Mouse (Mus musculus) C2C12 (cell line): ENCODE results near the gene Cpox.

Experiments
- CTCF ChIP-seq: IDR thresholded peaks from one replicate; pipeline ENCODE4 v1.5.1; 2011; ENCODE audit not compliant: control insufficient read depth, insufficient read depth, insufficient read length
- MAX ChIP-seq: IDR thresholded peaks from one replicate; pipeline ENCODE4 v1.6.1; 2011; ENCODE audit warnings: mild to moderate bottlenecking, control low read depth
- MYOD1 ChIP-seq: IDR thresholded peaks from one replicate; pipeline ENCODE4 v1.6.1; 2011; ENCODE audit warnings: low read depth; ENCODE audit not compliant: control insufficient read depth, insufficient read length
- MYOG ChIP-seq: IDR thresholded peaks from one replicate; pipeline ENCODE4 v1.6.1; 2011; ENCODE audit not compliant: control insufficient read depth, insufficient read length; ENCODE audit errors: extremely low read depth
- USF1 ChIP-seq: IDR thresholded peaks from one replicate; pipeline ENCODE4 v1.6.1; 2011; ENCODE audit warnings: low read depth, mild to moderate bottlenecking, control low read depth, moderate library complexity

- no peak for TF ChIP-seq CTCF
- no peak for TF ChIP-seq USF1
- TF ChIP-seq MYOG: no peak
- TF ChIP-seq MYOD1: no peak
- no peak for TF ChIP-seq MAX
These were observed 20.1 kb upstream of the Cpox start for GRCm38 (mm10) chr16:58649979-58650378.
